Mouse (Mus musculus): Measurements from ENCODE around the gene Wdcp. TPM values are rescaled to one million over a fixed set of nuclear protein-coding genes. Genes with fewer than 3 reads are reported as not detected.
"Not testable (repeated sequence)": the region's sequence is repeated elsewhere in the genome, so short reads cannot be mapped to it uniquely, and the experiment has no call there.

Gene Wdcp
- total RNA-seq, 2 experiments from 2014 or later = 9.5 to 11.4 TPM

- DNase-seq = no peak
These were observed 25.8 kb downstream of the Wdcp start for GRCm38 (mm10) chr12:4868924-4869323.

- no peak for DNase-seq
These were observed 28.2 kb downstream of the Wdcp start for GRCm38 (mm10) chr12:4871260-4871659.

GRCm38 (mm10) chr12:4872273-4872672 lies 29.2 kb downstream of the Wdcp start:
- no peak for DNase-seq

GRCm38 (mm10) chr12:4872983-4873477 lies 29.9 kb downstream of the Wdcp start:
- no peak for DNase-seq

GRCm38 (mm10) chr12:4873531-4873930 lies 30.4 kb downstream of the Wdcp start:
- no peak for DNase-seq

- peak; percentile 86 for DNase-seq
These were observed 31.2 kb downstream of the Wdcp start, which contains the start of gene Mfsd2b for GRCm38 (mm10) chr12:4874161-4874927. Gene Mfsd2b, minus strand, starts transcription at chr12:4874359.

GRCm38 (mm10) chr12:4875623-4876022 lies 32.5 kb downstream of the Wdcp start:
- DNase-seq = no peak

- no peak for DNase-seq
These were observed 35.2 kb downstream of the Wdcp start for GRCm38 (mm10) chr12:4878296-4878783.

- no peak for DNase-seq
These were observed 35.9 kb downstream of the Wdcp start for GRCm38 (mm10) chr12:4879048-4879447.

GRCm38 (mm10) chr12:4882086-4882485 lies 39.0 kb downstream of the Wdcp start:
- DNase-seq = no peak

GRCm38 (mm10) chr12:4885062-4885461 lies 42.0 kb downstream of the Wdcp start:
- DNase-seq = no peak

- not testable (repeated sequence) for DNase-seq
These were observed 43.5 kb downstream of the Wdcp start for GRCm38 (mm10) chr12:4886581-4886980.

GRCm38 (mm10) chr12:4888739-4889138 lies 45.6 kb downstream of the Wdcp start:
- no peak for DNase-seq

- DNase-seq = no peak
These were observed 46.1 kb downstream of the Wdcp start for GRCm38 (mm10) chr12:4889251-4889650.

GRCm38 (mm10) chr12:4889891-4890290 lies 46.8 kb downstream of the Wdcp start:
- DNase-seq = no peak

- no peak for DNase-seq
These were observed 54.9 kb downstream of the Wdcp start for GRCm38 (mm10) chr12:4898024-4898423.

- DNase-seq = no peak
These were observed 62.8 kb downstream of the Wdcp start for GRCm38 (mm10) chr12:4905946-4906345.

GRCm38 (mm10) chr12:4906476-4906875 lies 63.4 kb downstream of the Wdcp start:
- DNase-seq = no peak

GRCm38 (mm10) chr12:4906951-4907906 lies 64.1 kb downstream of the Wdcp start, which contains the start of gene Ubxn2a:
Gene Ubxn2a, minus strand, starts transcription at chr12:4907705.
- DNase-seq = peak; percentile 97

- DNase-seq = no peak
These were observed 65.3 kb downstream of the Wdcp start for GRCm38 (mm10) chr12:4908391-4908790.
